Mouse (Mus musculus): ENCODE measurements at regions not wholly inside any gene's neighbourhood (a gene's known extent, or its start where the extent isn't known, plus 50 kb on each side); places are given as distances from the start of the nearest gene placed in this dataset.

- peak; percentile 72 for DNase-seq (ENCODE audit: low spot score)
- H3K9me3 ChIP-seq (replicated peaks; ENCODE audit: low read length) = no peaks in the 10 kb centered on the region
- 8% methylated on average over 9 of the region's 9 CpGs for WGBS
- H3K4me2 ChIP-seq (ENCODE audit: low read length) = no peak overlapping the region
- H3K36me3 ChIP-seq (ENCODE audit: insufficient read depth, low read length) = no peaks in the 10 kb centered on the region
- TF ChIP-seq CTCF (IDR thresholded peaks at IDR 0.05; ENCODE audit: low read depth) = peak; percentile 56
- H3K4me3 ChIP-seq (replicated peaks; ENCODE audit: low read depth, low read length) = no peak overlapping the region
- H3K4me1 ChIP-seq (replicated peaks; ENCODE audit: insufficient read depth, low read length) = no peaks in the 10 kb centered on the region
- no peaks in the 10 kb centered on the region for H3K27me3 ChIP-seq (ENCODE audit: insufficient read depth, low read length)
- peak overlapping the region; percentile 47 for H3K27ac ChIP-seq
- peak; percentile 47; the same call in 1 of the 2 replicates for ATAC-seq (replicated peaks; ENCODE audit: low FRiP score, low read depth)
- no peak overlapping the region for H3K9ac ChIP-seq (ENCODE audit: low read depth, low read length)
These were observed 154.6 kb upstream of the Zmiz1 start for GRCm38 (mm10) chr14:25304391-25304851.

- Histone ChIP-seq H3K36me3 (ENCODE audit: insufficient read depth, low read length) (no peaks in the 10 kb centered on the region), H3K27me3 (ENCODE audit: insufficient read depth, low read length) (no peaks in the 10 kb centered on the region), H3K4me1 (replicated peaks; ENCODE audit: insufficient read depth, low read length) (peaks cover 4% of the 10 kb centered on the region; the same call in 1 of the 2 replicates), H3K4me3 (replicated peaks; ENCODE audit: low read depth, low read length) (no peak overlapping the region), H3K27ac (no peak overlapping the region), H3K4me2 (ENCODE audit: low read length) (no peak overlapping the region), H3K9me3 (replicated peaks; ENCODE audit: low read length) (no peaks in the 10 kb centered on the region), H3K9ac (ENCODE audit: low read depth, low read length) (no peak overlapping the region)
- DNase-seq (ENCODE audit: low spot score) (no peak), ATAC-seq (replicated peaks; ENCODE audit: low FRiP score, low read depth) (no peak)
- no peak for TF ChIP-seq CTCF (IDR thresholded peaks at IDR 0.05; ENCODE audit: low read depth)
- 61% methylated on average over 7 of the region's 7 CpGs for WGBS
These were observed 152.8 kb upstream of the Zmiz1 start for GRCm38 (mm10) chr14:25306166-25306565.

GRCm38 (mm10) chr14:25306961-25307654, 151.9 kb upstream of the Zmiz1 start:
- H3K4me2 ChIP-seq (ENCODE audit: low read length) = no peak overlapping the region
- H3K36me3 ChIP-seq (ENCODE audit: insufficient read depth, low read length) = no peaks in the 10 kb centered on the region
- H3K27me3 ChIP-seq (ENCODE audit: insufficient read depth, low read length) = no peaks in the 10 kb centered on the region
- ATAC-seq (replicated peaks; ENCODE audit: low FRiP score, low read depth) (no peak), DNase-seq (ENCODE audit: low spot score) (no peak)
- H3K4me1 ChIP-seq (replicated peaks; ENCODE audit: insufficient read depth, low read length) = peaks cover 7% of the 10 kb centered on the region; the same call in 1 of the 2 replicates
- H3K4me3 ChIP-seq (replicated peaks; ENCODE audit: low read depth, low read length) = no peak overlapping the region
- H3K27ac ChIP-seq = no peak overlapping the region
- 86% methylated on average over 3 of the region's 3 CpGs for WGBS
- H3K9me3 ChIP-seq (replicated peaks; ENCODE audit: low read length) = no peaks in the 10 kb centered on the region
- no peak for TF ChIP-seq CTCF (IDR thresholded peaks at IDR 0.05; ENCODE audit: low read depth)
- H3K9ac ChIP-seq (ENCODE audit: low read depth, low read length) = no peak overlapping the region

GRCm38 (mm10) chr14:25308051-25308450, 150.9 kb upstream of the Zmiz1 start:
- WGBS = 76% methylated on average over 3 of the region's 3 CpGs
- no peak for TF ChIP-seq CTCF (IDR thresholded peaks at IDR 0.05; ENCODE audit: low read depth)
- no peak overlapping the region for H3K27ac ChIP-seq
- no peak for DNase-seq (ENCODE audit: low spot score)
- H3K27me3 ChIP-seq (ENCODE audit: insufficient read depth, low read length) = no peaks in the 10 kb centered on the region
- H3K4me3 ChIP-seq (replicated peaks; ENCODE audit: low read depth, low read length) = no peak overlapping the region
- no peaks in the 10 kb centered on the region for H3K36me3 ChIP-seq (ENCODE audit: insufficient read depth, low read length)
- H3K4me1 ChIP-seq (replicated peaks; ENCODE audit: insufficient read depth, low read length) = peaks cover 7% of the 10 kb centered on the region; the same call in 1 of the 2 replicates
- no peaks in the 10 kb centered on the region for H3K9me3 ChIP-seq (replicated peaks; ENCODE audit: low read length)
- no peak for ATAC-seq (replicated peaks; ENCODE audit: low FRiP score, low read depth)
- no peak overlapping the region for H3K4me2 ChIP-seq (ENCODE audit: low read length)
- no peak overlapping the region for H3K9ac ChIP-seq (ENCODE audit: low read depth, low read length)

GRCm38 (mm10) chr14:25310671-25311151, 148.3 kb upstream of the Zmiz1 start:
- ATAC-seq (replicated peaks; ENCODE audit: low FRiP score, low read depth) (no peak), DNase-seq (ENCODE audit: low spot score) (no peak)
- Histone ChIP-seq H3K4me2 (ENCODE audit: low read length) (no peak overlapping the region), H3K9ac (ENCODE audit: low read depth, low read length) (no peak overlapping the region), H3K36me3 (ENCODE audit: insufficient read depth, low read length) (no peaks in the 10 kb centered on the region), H3K27ac (no peak overlapping the region), H3K4me1 (replicated peaks; ENCODE audit: insufficient read depth, low read length) (peaks cover 7% of the 10 kb centered on the region; the same call in 1 of the 2 replicates), H3K27me3 (ENCODE audit: insufficient read depth, low read length) (no peaks in the 10 kb centered on the region), H3K4me3 (replicated peaks; ENCODE audit: low read depth, low read length) (no peak overlapping the region), H3K9me3 (replicated peaks; ENCODE audit: low read length) (no peaks in the 10 kb centered on the region)
- WGBS = 57% methylated on average over 4 of the region's 4 CpGs
- no peak for TF ChIP-seq CTCF (IDR thresholded peaks at IDR 0.05; ENCODE audit: low read depth)

- Histone ChIP-seq H3K9me3 (replicated peaks; ENCODE audit: low read length) (no peaks in the 10 kb centered on the region), H3K27ac (no peak overlapping the region), H3K9ac (ENCODE audit: low read depth, low read length) (0 out of 2 replicates have a peak overlapping the region, but pooled peaks have one; percentile 18), H3K4me3 (replicated peaks; ENCODE audit: low read depth, low read length) (no peak overlapping the region), H3K4me1 (replicated peaks; ENCODE audit: insufficient read depth, low read length) (peaks cover 7% of the 10 kb centered on the region; the same call in 1 of the 2 replicates), H3K36me3 (ENCODE audit: insufficient read depth, low read length) (no peaks in the 10 kb centered on the region), H3K27me3 (ENCODE audit: insufficient read depth, low read length) (no peaks in the 10 kb centered on the region), H3K4me2 (ENCODE audit: low read length) (no peak overlapping the region)
- TF ChIP-seq CTCF (IDR thresholded peaks at IDR 0.05; ENCODE audit: low read depth) = no peak
- peak; percentile 77 for DNase-seq (ENCODE audit: low spot score)
- WGBS = 46% methylated on average over 3 of the region's 3 CpGs
- no peak for ATAC-seq (replicated peaks; ENCODE audit: low FRiP score, low read depth)
These were observed 147.5 kb upstream of the Zmiz1 start for GRCm38 (mm10) chr14:25311475-25311874.
